Mouse (Mus musculus) embryonic facial prominence, embryonic 14.5 days (tissue): ENCODE measurements at regions not wholly inside any gene's neighbourhood (a gene's known extent, or its start where the extent isn't known, plus 50 kb on each side); places are given as distances from the start of the nearest gene placed in this dataset.
A peak's percentile ranks its signal among the peaks of the same experiment; 100 is the strongest.
"Not testable (repeated sequence)": the region's sequence is repeated elsewhere in the genome, so short reads cannot be mapped to it uniquely, and the experiment has no call there.

Source experiments
- ATAC-seq: fragments of 200-750 bp; cut with Nextera tagmentation; 2 replicates; pipeline ENCODE4 v1.8.0; 2017; ENCODE audit warnings: low read depth, moderate number of reproducible peaks, moderate TSS enrichment
- DNase-seq: peaks from one replicate; pipeline ENCODE4 v3.0.0-alpha.2; 2015; ENCODE audit warnings: low spot score
- H3K27ac ChIP-seq: fragments of 300-500 bp; sonication (generic); replicated peaks from 2 replicates; pipeline ENCODE4 v1.5.1; 2014; ENCODE audit warnings: low read depth, mild to moderate bottlenecking, low read length, moderate library complexity
- H3K27me3 ChIP-seq: fragments of 300-500 bp; sonication (generic); replicated peaks from 2 replicates; pipeline ENCODE4 v1.6.1; 2014; ENCODE audit warnings: low read length; ENCODE audit not compliant: control insufficient read depth, insufficient read depth
- H3K36me3 ChIP-seq: fragments of 300-500 bp; sonication (generic); 2 replicates; pipeline ENCODE4 v1.6.1; 2014; ENCODE audit warnings: low read length, mixed read lengths; ENCODE audit not compliant: control insufficient read depth, insufficient read depth
- H3K4me1 ChIP-seq: fragments of 300-500 bp; sonication (generic); 2 replicates; pipeline ENCODE4 v1.6.1; 2014; ENCODE audit warnings: antibody characterized with exemption, low read length; ENCODE audit not compliant: control insufficient read depth, insufficient read depth
- H3K4me2 ChIP-seq: fragments of 300-500 bp; sonication (generic); 2 replicates; pipeline ENCODE4 v1.6.1; 2014; ENCODE audit warnings: low read depth, mild to moderate bottlenecking, low read length, moderate library complexity, mixed read lengths
- H3K4me3 ChIP-seq: fragments of 300-500 bp; sonication (generic); 2 replicates; pipeline ENCODE4 v1.5.1; 2014; ENCODE audit warnings: low read depth, mild to moderate bottlenecking, low read length
- H3K9ac ChIP-seq: fragments of 300-500 bp; sonication (generic); 2 replicates; pipeline ENCODE4 v1.6.1; 2014; ENCODE audit warnings: low read depth, mild to moderate bottlenecking, low read length, moderate library complexity, mixed read lengths
- H3K9me3 ChIP-seq: fragments of 300-500 bp; sonication (generic); 2 replicates; pipeline ENCODE4 v1.6.1; 2016; ENCODE audit warnings: low read length; ENCODE audit not compliant: control insufficient read depth
- WGBS: fragments of 180-500 bp; shearing (Covaris S2); extraction: QIAGEN DNeasy Blood & Tissue Kit; methylation state at CpG from one replicate; pipeline ENCODE4 v1.1.7; 2014; 5-methylcytosine and 5-hydroxymethylcytosine counted together

DNA sequence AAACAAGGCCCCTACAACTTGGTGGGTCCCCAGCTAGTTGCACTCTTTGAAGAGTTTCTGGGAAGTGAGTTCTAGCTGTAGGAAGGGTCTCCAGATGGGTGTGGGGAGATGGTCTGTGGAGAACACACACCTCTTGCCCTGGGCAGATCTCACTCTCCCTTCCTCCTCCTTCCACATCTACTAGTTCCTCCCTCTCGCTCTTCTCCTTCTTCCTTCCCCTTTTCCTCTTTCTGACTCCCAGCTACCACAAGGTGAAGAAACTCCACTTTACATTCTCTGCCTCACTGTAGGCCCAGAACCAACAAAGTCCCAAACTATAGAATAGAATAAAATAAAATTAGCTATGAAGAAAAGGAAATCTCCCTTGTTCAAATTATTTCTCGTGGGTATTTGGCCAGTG lies 311.0 kb upstream of the Ercc4 start:
- Histone ChIP-seq H3K4me1 (peaks cover 3% of the 10 kb centered on the region; the same call in 1 of the 2 replicates), H3K27ac (no peak overlapping the region), H3K36me3 (no peaks in the 10 kb centered on the region), H3K9me3 (no peaks in the 10 kb centered on the region), H3K9ac (no peak overlapping the region), H3K4me3 (no peak overlapping the region), H3K27me3 (no peaks in the 10 kb centered on the region), H3K4me2 (no peak overlapping the region)
- WGBS: 91% methylated on average over 2 of the region's 2 CpGs
- no peak for DNase-seq
- no peak for ATAC-seq

GRCm38 (mm10) chr16:12800181-12800580 lies 309.3 kb upstream of the Ercc4 start:
- no peak overlapping the region for H3K4me2 ChIP-seq
- peak; percentile 70 for DNase-seq
- no peaks in the 10 kb centered on the region for H3K27me3 ChIP-seq
- no peak overlapping the region for H3K27ac ChIP-seq
- WGBS: 30% methylated on average over 1 of the region's 1 CpGs
- ATAC-seq: peak; percentile 6; the same call in 1 of the 2 replicates
- H3K9ac ChIP-seq: no peak overlapping the region
- H3K4me1 ChIP-seq: peaks cover 3% of the 10 kb centered on the region; the same call in 1 of the 2 replicates
- H3K9me3 ChIP-seq: no peaks in the 10 kb centered on the region
- no peak overlapping the region for H3K4me3 ChIP-seq
- H3K36me3 ChIP-seq: no peaks in the 10 kb centered on the region

- ATAC-seq (no peak), DNase-seq (no peak)
- H3K4me1 ChIP-seq: 0 out of 2 replicates have a peak, but pooled peaks cover 3% of the 10 kb centered on the region
- no peaks in the 10 kb centered on the region for H3K27me3 ChIP-seq
- H3K27ac ChIP-seq: no peak overlapping the region
- H3K9me3 ChIP-seq: no peaks in the 10 kb centered on the region
- no peak overlapping the region for H3K4me3 ChIP-seq
- 63% methylated on average over 1 of the region's 1 CpGs for WGBS
- no peak overlapping the region for H3K4me2 ChIP-seq
- no peak overlapping the region for H3K9ac ChIP-seq
- no peaks in the 10 kb centered on the region for H3K36me3 ChIP-seq
Observed at GRCm38 (mm10) chr16:12802651-12803050, 306.8 kb upstream of the Ercc4 start.

DNA sequence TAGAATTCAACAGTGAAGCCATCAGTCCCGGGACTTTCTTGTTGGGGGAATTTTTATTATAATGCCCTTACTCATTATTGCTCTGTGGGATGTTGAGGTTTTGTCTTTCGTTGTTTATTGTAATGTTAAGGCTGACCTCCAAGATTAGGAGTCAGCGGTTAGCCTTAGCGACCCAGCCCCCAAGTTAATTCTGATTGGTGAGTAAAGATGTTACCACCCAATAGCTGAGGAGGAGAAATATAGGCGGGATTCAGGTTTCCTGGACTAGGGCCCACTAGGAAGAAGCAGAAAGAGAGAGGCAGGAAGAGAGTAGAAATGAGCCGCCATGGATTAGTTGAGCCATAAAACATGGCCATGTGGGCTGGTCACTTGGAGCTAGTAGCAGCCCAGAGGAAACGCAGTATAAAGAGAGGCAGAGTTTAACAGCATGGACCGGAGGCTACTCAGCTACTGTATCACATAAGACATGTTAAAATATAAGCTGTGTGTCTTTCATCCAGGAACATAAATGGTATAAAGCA lies 302.1 kb upstream of the Ercc4 start:
- Histone ChIP-seq H3K27me3 (no peaks in the 10 kb centered on the region), H3K4me3 (no peak overlapping the region), H3K36me3 (no peaks in the 10 kb centered on the region), H3K4me1 (no peaks in the 10 kb centered on the region), H3K27ac (no peak overlapping the region), H3K4me2 (no peak overlapping the region), H3K9me3 (no peaks in the 10 kb centered on the region), H3K9ac (no peak overlapping the region)
- ATAC-seq (no peak), DNase-seq (no peak)
- 54% methylated on average over 8 of the region's 8 CpGs for WGBS

DNA sequence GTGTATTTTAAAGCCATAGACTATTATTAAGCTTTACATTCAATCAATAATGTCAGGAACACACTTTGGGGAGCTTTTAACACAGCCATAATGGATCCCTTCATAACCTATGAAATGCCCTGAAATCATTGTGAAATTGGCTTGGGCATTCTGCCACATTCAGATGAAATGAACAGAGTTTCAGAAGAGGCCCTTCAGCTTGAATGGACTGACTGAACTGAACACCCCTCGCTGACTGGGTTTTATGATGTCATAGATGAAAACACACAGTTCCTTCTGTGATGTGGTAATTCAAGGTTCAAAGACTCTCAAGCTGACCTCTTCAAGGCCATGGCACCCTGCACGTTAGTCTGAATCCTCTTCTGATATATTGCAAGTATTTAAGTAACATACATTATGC lies 298.4 kb upstream of the Ercc4 start:
- H3K4me2 ChIP-seq: no peak overlapping the region
- no peak overlapping the region for H3K9ac ChIP-seq
- H3K4me3 ChIP-seq: no peak overlapping the region
- no peaks in the 10 kb centered on the region for H3K36me3 ChIP-seq
- no peak for ATAC-seq
- H3K4me1 ChIP-seq: no peaks in the 10 kb centered on the region
- H3K27ac ChIP-seq: no peak overlapping the region
- no peaks in the 10 kb centered on the region for H3K27me3 ChIP-seq
- no peaks in the 10 kb centered on the region for H3K9me3 ChIP-seq
- peak; percentile 43 for DNase-seq
- WGBS: 43% methylated on average over 2 of the region's 2 CpGs

DNA sequence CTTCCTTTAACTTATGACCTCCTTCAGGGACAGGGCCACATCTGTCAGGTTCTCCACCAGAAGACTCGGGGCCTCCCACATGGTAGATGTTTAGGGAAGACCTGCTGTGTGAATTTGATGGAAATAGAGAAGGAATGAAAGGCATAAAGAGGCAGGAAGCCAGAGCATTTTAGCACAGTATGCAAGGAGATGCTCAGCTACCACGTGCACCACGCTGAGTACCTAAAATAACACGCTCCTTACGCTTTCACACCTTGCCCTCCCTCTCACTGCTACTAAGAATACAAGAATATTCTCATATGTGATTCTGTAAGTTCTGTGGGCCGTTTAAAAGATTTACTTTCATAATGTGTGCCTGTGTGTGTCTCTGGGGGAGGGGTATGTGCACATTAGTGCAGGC lies 284.8 kb upstream of the Ercc4 start:
- DNase-seq (no peak), ATAC-seq (no peak)
- Histone ChIP-seq H3K9ac (no peak overlapping the region), H3K9me3 (no peaks in the 10 kb centered on the region), H3K27ac (no peak overlapping the region), H3K4me3 (no peak overlapping the region), H3K4me1 (no peaks in the 10 kb centered on the region), H3K4me2 (no peak overlapping the region), H3K36me3 (no peaks in the 10 kb centered on the region), H3K27me3 (no peaks in the 10 kb centered on the region)
- WGBS: 74% methylated on average over 6 of the region's 6 CpGs

- Histone ChIP-seq H3K27me3 (no peaks in the 10 kb centered on the region), H3K4me1 (no peaks in the 10 kb centered on the region), H3K4me3 (no peak overlapping the region), H3K36me3 (no peaks in the 10 kb centered on the region), H3K4me2 (no peak overlapping the region), H3K27ac (no peak overlapping the region), H3K9me3 (no peaks in the 10 kb centered on the region), H3K9ac (no peak overlapping the region)
- 56% methylated on average over 8 of the region's 8 CpGs for WGBS
- ATAC-seq (no peak), DNase-seq (no peak)
Observed at GRCm38 (mm10) chr16:12826222-12826621, 283.3 kb upstream of the Ercc4 start.

GRCm38 (mm10) chr16:12831308-12831707 lies 278.2 kb upstream of the Ercc4 start:
- H3K9me3 ChIP-seq, H3K4me1 ChIP-seq, H3K4me3 ChIP-seq, H3K27me3 ChIP-seq, H3K27ac ChIP-seq, H3K4me2 ChIP-seq, H3K9ac ChIP-seq, DNase-seq, H3K36me3 ChIP-seq, ATAC-seq: not testable (repeated sequence)
- 59% methylated on average over 1 of the region's 1 CpGs for WGBS

DNA sequence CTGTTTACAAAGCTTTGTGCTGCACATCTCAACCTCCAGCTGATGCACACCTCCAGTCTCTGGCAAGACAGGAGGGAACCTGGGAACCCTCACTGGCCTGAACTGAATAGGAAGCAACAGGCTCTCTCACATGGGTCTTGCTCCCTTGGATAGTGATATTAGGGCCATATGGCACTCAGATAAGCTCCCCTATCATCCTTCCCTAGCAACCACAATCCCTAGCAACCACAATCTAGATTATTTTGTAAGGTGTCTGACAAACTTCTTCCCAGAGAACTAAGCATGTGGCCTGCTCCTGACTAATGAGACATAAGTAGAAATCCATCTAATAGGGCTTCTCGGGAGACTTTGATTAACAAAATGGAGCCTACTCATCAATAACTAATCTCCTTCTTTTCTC lies 253.1 kb upstream of the Ercc4 start:
- no peaks in the 10 kb centered on the region for H3K9me3 ChIP-seq
- 88% methylated on average over 1 of the region's 1 CpGs for WGBS
- DNase-seq: no peak
- H3K9ac ChIP-seq: no peak overlapping the region
- H3K4me3 ChIP-seq: no peak overlapping the region
- no peak for ATAC-seq
- H3K4me2 ChIP-seq: no peak overlapping the region
- no peak overlapping the region for H3K27ac ChIP-seq
- H3K36me3 ChIP-seq: no peaks in the 10 kb centered on the region
- no peaks in the 10 kb centered on the region for H3K27me3 ChIP-seq
- no peaks in the 10 kb centered on the region for H3K4me1 ChIP-seq
